Mouse (Mus musculus): ENCODE measurements around the gene Tspyl1.
"Not testable (repeated sequence)": the region's sequence is repeated elsewhere in the genome, so short reads cannot be mapped to it uniquely, and the experiment has no call there.

Gene Tspyl1

GRCm38 (mm10) chr10:34281962-34282388 lies at the start of gene Tspyl1:
Tspyl1 (plus strand) TSS chr10:34282190.
- peak; percentile 93 for DNase-seq (ENCODE audit: low read depth, low spot score)

- no peak for DNase-seq (ENCODE audit: low read depth, low spot score)
Measured at GRCm38 (mm10) chr10:34233418-34233817, 48.6 kb upstream of the Tspyl1 start.

DNA sequence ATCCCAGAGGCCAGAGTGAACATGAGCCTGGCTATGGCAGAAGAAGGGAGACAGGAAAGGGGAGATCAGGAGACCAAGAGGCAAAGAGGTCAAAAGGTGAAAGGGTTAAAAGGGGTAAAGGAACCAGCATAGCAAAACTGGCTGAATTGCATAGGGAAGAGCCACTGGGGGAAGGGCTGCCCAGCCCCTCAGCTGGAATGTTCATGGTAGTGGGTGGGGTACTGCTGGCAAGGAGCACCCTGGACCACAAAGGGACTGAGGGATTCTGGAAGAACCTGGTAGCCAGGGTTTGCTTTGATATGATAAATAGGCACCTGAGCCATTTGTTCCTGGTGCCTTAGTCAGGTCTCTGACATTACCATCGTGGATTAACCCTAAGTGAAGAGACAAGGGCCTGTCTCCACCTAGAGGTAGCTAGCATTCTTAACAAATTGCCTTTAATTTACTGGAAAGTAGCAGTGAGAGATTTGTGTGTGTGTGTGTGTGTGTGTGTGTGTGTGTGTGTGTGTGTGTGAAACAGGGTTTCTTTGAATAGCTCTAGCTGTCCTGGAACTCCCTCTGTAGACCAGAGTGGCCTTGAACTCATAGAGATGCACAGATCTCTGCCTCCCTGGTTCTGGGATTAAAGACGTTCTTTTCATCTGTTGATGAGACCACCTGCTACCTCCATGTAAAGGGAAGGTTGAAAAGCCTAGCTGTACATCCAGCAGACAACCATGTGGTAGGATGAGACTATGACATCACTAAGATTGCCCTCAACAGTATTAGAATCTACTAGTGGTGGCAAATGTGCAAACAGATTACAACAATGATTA lies 47.9 kb upstream of the Tspyl1 start:
- DNase-seq (ENCODE audit: low read depth, low spot score): no peak

DNA sequence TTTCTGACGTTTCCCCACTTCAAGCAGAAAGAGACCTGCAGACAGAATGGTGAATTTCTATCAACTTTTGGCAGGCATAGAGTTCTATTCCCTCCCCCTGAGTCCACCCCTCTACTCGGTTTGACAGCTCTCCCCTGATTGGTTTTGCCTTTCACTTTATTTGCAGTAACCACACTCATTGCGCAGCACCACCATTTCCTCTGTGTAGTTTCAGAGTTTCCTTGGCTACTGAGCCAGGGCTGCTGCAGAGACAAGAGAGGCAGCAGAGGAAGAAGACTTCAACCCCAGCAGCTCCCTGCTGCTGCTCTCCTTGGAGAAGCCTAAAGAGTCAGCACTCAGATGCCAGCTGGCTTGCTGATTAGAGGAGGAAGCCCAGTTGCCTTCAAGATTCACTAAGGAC lies 46.6 kb upstream of the Tspyl1 start:
- DNase-seq (ENCODE audit: low read depth, low spot score): no peak

GRCm38 (mm10) chr10:34236569-34236968 lies 45.4 kb upstream of the Tspyl1 start:
- no peak for DNase-seq (ENCODE audit: low read depth, low spot score)

- DNase-seq (ENCODE audit: low read depth, low spot score): no peak
Measured at GRCm38 (mm10) chr10:34238536-34238935, 43.5 kb upstream of the Tspyl1 start.

GRCm38 (mm10) chr10:34244745-34245144 lies 37.2 kb upstream of the Tspyl1 start:
- DNase-seq (ENCODE audit: low read depth, low spot score): no peak

DNA sequence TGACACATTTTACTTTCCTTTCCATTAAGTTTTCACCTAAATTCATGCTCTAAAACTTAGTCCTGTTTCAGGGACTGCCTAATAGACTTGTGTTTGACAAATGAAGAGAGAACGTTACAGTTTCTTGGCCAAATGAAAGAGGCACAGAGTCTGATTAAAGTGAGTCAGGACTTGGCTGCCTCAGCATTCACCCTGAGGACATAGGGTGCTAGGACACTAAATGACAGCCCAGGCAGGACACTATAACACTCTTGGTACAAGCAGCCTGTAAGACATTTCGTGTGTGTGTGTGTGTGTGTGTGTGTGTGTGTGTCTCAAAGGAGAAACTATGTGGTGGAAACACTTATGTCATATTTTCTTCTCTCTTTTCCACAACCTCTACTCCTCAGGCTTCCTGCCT lies 35.9 kb upstream of the Tspyl1 start:
- no peak for DNase-seq (ENCODE audit: low read depth, low spot score)

DNA sequence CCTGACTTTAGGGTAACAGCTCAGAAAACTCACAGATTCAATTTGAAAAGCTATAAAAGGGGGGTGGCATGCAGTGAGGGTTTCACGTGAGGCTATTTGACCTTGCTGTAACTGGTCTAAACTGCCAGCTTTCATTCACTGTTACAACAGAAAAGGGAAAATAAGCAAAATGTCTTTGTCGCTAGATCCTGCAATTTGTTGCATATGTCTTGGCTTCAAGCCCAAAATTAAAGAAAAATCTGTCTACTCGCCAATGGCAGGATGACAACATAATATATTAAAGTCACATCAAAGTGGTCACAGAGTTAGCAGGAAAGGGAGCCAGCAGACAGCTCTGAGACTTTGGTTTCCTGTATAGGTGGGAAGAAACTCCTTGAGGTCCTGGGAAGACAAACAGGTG lies 34.2 kb upstream of the Tspyl1 start:
- DNase-seq (ENCODE audit: low read depth, low spot score): no peak

DNA sequence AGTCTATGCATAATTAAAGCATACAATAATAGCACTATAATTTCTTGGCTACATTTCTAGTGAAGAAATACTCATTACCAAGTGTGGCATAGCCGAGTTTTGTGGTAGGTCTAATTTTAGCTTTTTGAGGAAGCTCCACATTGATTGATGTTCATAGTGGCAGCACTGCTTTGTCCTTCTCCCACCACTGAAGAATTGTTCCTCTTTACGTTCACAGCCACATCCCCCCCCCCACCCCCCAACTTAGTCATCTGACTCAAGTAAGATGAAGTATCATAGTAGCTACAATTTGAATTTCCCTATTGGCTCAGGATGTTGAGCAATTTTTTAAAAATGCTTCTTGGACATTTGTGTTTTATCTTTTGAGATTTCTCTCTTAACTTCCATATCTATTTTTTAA lies 32.4 kb upstream of the Tspyl1 start:
- DNase-seq (ENCODE audit: low read depth, low spot score): no peak

- DNase-seq (ENCODE audit: low read depth, low spot score): not testable (repeated sequence)
Measured at GRCm38 (mm10) chr10:34252833-34253232, 29.2 kb upstream of the Tspyl1 start.

GRCm38 (mm10) chr10:34265106-34265505 lies 16.9 kb upstream of the Tspyl1 start:
- no peak for DNase-seq (ENCODE audit: low read depth, low spot score)

DNA sequence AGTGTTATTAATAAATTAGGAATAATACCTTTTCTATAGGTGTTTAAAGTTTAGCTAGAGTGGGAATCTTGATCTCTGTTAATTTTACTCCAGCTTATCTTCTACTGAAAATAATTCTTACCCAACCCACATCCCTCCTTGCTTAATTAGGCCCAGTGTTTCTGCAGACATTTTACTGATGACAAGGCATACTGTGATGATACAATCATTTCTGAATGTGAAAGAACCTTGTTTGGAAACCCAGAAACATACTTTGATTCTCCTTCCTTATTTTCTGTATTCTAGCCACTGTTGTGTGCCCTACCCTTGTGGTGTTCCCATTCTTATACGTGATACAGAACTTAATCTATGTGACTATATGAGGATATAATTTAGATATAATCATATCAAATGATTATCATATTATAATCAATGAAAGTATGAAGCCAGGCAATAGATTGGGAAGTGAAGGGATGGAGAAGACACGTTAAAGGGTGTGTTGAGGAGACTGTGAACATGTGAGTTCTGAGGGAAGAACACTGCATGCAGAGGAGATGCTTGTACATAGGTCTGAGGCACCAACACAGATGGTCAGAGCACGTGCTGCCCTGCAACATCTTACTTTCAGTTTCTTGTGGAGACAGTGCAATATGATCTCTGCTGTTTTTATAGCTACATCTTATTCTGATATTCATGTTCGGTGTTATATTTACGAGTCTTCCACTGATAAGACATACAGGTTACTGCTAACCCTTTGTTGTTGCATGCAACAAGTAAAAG lies 14.5 kb upstream of the Tspyl1 start:
- no peak for DNase-seq (ENCODE audit: low read depth, low spot score)

DNA sequence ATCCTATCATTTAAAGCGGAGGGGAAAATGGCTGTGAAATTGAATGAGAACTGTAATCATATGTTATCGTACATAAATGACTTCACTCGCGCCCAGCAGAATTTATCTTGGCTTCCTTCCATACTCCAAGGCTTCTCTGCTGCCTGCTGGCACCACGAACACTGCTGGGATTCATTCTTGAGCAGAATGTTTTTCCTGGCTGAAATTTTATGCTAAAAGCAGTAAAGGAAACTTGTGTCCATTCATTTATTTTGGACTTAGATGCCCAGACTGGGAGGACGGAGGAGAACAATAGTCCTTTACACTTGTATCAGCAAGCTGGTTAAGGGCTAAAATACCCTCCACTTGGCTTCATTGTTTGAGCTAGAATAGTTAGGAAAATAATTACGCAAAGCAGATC lies 10.3 kb upstream of the Tspyl1 start:
- DNase-seq (ENCODE audit: low read depth, low spot score): no peak

DNA sequence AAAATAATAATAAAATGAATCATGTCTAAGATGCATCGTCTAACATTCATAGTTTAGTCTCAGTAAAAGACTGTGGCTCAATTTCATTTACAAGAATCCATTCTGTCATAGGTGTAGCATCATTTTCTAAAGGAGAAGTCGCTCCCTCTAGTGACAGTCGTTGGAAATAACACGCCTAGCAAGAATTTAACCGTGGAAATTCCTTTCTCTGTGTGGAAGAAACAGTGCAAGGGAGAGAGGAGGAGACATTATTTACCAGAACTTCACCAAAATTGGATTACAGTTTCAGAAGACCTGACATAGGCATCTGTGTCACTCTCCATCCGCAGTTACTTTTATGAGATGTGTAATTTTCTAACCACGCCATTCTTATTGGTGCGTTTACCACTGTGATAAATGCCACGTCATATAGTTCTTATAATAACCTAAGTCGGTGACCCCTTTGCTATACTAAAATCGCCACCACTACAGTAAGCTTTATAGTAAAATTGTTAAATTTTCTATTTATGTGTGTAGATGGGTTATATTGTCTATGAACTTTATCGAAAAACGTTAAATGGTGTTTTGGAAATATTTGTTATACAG lies 1.3 kb upstream of the Tspyl1 start:
- DNase-seq (ENCODE audit: low read depth, low spot score): no peak

- DNase-seq (ENCODE audit: low read depth, low spot score): no peak
Measured at GRCm38 (mm10) chr10:34281211-34281961, 604 bp upstream of the Tspyl1 start.

- no peak for DNase-seq (ENCODE audit: low read depth, low spot score)
Measured at GRCm38 (mm10) chr10:34282420-34283238, 639 bp downstream of the Tspyl1 start.

DNA sequence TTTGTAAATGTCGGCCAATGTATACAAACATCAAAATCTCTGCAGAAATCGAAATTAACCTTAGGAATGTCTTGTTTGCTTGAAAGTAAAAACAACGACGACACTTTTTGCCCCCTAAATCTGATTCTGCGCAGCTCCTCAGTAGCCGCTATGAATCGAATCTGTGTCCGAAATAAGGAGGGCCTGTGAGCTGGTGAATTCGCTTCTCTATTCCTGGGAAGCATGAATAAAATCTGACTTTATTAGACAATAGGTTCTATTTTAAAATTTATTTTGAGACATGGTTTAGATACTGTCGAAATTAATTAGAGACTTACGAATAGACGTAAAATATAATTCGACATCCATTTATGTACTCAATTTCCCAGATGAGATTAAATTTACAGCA lies 14.9 kb downstream of the Tspyl1 start:
- no peak for DNase-seq (ENCODE audit: low read depth, low spot score)

GRCm38 (mm10) chr10:34297299-34297979 lies 15.4 kb downstream of the Tspyl1 start, which contains the start of gene Tspyl4:
Tspyl4 (plus strand) TSS chr10:34297442.
- peak; percentile 93 for DNase-seq (ENCODE audit: low read depth, low spot score)

All from brain, embryonic 18.5 days (tissue).